Mouse (Mus musculus) kidney, embryonic 16.5 days (tissue): Measurements from ENCODE around the gene Slc25a28. TPM values are rescaled to one million over a fixed set of nuclear protein-coding genes. Genes with fewer than 3 reads are reported as not detected.

ENCODE experiments used
- ATAC-seq: fragments of 200-750 bp; cut with Nextera tagmentation; 2 replicates; pipeline ENCODE4 v1.8.0; 2017; ENCODE audit warnings: moderate TSS enrichment; ENCODE audit not compliant: low FRiP score, low TSS enrichment
- H3K27ac ChIP-seq: fragments of 300-500 bp; sonication (generic); 2 replicates; pipeline ENCODE4 v1.5.1; 2014; ENCODE audit warnings: low read length
- H3K27me3 ChIP-seq: fragments of 300-500 bp; sonication (generic); 2 replicates; pipeline ENCODE4 v1.6.1; 2014; ENCODE audit warnings: low read length, control low read depth, mixed read lengths; ENCODE audit not compliant: insufficient read depth
- H3K36me3 ChIP-seq: fragments of 300-500 bp; sonication (generic); 2 replicates; pipeline ENCODE4 v1.6.1; 2014; ENCODE audit warnings: low read length, control low read depth, mixed read lengths; ENCODE audit not compliant: insufficient read depth
- H3K4me1 ChIP-seq: fragments of 300-500 bp; sonication (generic); 2 replicates; pipeline ENCODE4 v1.6.1; 2014; ENCODE audit warnings: low read length, control low read depth, mixed read lengths; ENCODE audit not compliant: insufficient read depth
- H3K4me2 ChIP-seq: fragments of 300-500 bp; sonication (generic); replicated peaks from 2 replicates; pipeline ENCODE4 v1.6.1; 2014; ENCODE audit warnings: low read depth, low read length
- H3K4me3 ChIP-seq: fragments of 300-500 bp; sonication (generic); 2 replicates; pipeline ENCODE4 v1.5.1; 2014; ENCODE audit warnings: mild to moderate bottlenecking, low read length
- H3K9ac ChIP-seq: fragments of 300-500 bp; sonication (generic); replicated peaks from 2 replicates; pipeline ENCODE4 v1.6.1; 2014; ENCODE audit warnings: low read length
- H3K9me3 ChIP-seq: fragments of 300-500 bp; sonication (generic); 2 replicates; pipeline ENCODE4 v1.6.1; 2016; ENCODE audit warnings: low read length, control low read depth
- WGBS: fragments of 180-500 bp; shearing (Covaris S2); extraction: QIAGEN DNeasy Blood & Tissue Kit; methylation state at CpG from one replicate; pipeline ENCODE4 v1.1.7; 2014; 5-methylcytosine and 5-hydroxymethylcytosine counted together
- polyA plus RNA-seq: library from polyadenylated mRNA; unstranded; fragments of >200 nt; fragmentation: Nextera tagmentation; extraction: Ambion mirVana; gene quantifications from 2 replicates; pipeline ENCODE4 v1.2.1, GENCODE M21; 2015

Gene Slc25a28
- polyA plus RNA-seq, 1 experiment from 2014 or later = 15.5 TPM

DNA sequence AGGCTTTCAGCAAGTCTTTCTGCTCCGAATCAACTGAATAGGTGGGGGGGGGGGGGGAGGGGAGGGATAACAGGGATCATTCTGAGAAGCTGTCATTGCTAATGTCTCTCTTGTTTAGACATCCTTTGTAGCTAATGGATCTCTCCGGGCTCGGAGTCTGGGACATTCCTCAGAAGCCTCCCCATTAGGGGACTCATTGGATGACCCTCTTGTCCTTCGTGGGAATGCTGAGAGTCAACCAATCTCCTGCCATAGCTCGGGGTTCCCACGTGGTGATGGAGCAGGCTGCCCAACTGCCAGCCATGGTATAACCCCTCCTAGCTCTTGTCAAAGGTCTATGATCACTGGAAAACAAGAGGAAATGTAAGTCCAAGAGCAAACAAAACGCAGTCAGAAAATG lies 27.8 kb downstream of the Slc25a28 start:
- H3K27ac ChIP-seq = no peak overlapping the region
- no peak overlapping the region for H3K4me3 ChIP-seq
- no peaks in the 10 kb centered on the region for H3K36me3 ChIP-seq
- H3K4me2 ChIP-seq = no peak overlapping the region
- no peak overlapping the region for H3K9ac ChIP-seq
- H3K9me3 ChIP-seq = no peaks in the 10 kb centered on the region
- ATAC-seq = no peak
- peaks cover 6% of the 10 kb centered on the region; the same call in 1 of the 2 replicates for H3K27me3 ChIP-seq
- H3K4me1 ChIP-seq = peaks cover 4% of the 10 kb centered on the region; the same call in 1 of the 2 replicates
- 65% methylated on average over 7 of the region's 7 CpGs for WGBS

DNA sequence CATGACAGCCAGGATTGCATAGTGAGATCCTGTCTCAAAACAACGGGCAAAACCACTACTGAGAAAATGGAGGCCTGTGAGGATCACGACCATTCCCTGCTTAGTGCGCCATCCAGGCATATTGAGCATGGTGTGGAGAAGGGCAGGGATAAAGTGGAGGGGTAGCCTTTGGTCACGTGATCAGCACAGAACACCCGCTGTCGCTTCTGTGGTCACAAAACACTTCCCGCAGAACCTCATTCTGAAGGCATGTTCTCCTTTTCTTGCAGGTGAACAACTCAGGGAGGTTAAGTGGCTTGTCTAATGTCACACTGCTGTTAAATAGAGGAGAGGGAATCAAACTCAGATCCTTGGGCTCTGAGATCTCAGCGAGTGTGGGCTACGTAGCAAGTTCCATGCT lies 29.2 kb downstream of the Slc25a28 start:
- ATAC-seq = no peak
- H3K27ac ChIP-seq = no peak overlapping the region
- H3K4me2 ChIP-seq = no peak overlapping the region
- no peak overlapping the region for H3K9ac ChIP-seq
- no peak overlapping the region for H3K4me3 ChIP-seq
- H3K36me3 ChIP-seq = no peaks in the 10 kb centered on the region
- no peaks in the 10 kb centered on the region for H3K27me3 ChIP-seq
- no peaks in the 10 kb centered on the region for H3K4me1 ChIP-seq
- H3K9me3 ChIP-seq = no peaks in the 10 kb centered on the region
- WGBS = 91% methylated on average over 9 of the region's 9 CpGs

DNA sequence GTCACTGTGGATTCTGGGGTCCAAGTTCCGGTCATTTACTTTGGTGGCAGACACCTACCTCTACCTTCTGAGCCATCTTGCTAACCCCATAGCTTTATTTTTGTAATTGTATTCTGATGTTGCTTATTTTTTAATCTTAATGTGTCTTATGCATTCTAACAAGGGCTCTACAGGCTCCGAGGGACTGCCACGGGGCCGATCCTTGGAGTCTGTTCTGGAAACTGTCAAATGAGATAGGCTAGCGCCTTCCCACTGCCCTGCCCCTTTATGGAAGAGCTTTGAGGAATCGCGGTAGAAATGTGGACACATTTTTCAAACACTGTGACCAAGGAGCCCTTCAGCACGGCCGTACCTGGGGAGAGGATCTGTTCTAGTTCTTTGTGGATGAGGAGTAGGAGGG lies 31.8 kb downstream of the Slc25a28 start:
- H3K4me2 ChIP-seq = no peak overlapping the region
- no peaks in the 10 kb centered on the region for H3K9me3 ChIP-seq
- no peak for ATAC-seq
- 85% methylated on average over 9 of the region's 9 CpGs for WGBS
- H3K27me3 ChIP-seq = no peaks in the 10 kb centered on the region
- H3K4me1 ChIP-seq = no peaks in the 10 kb centered on the region
- H3K27ac ChIP-seq = no peak overlapping the region
- no peaks in the 10 kb centered on the region for H3K36me3 ChIP-seq
- H3K9ac ChIP-seq = no peak overlapping the region
- no peak overlapping the region for H3K4me3 ChIP-seq

DNA sequence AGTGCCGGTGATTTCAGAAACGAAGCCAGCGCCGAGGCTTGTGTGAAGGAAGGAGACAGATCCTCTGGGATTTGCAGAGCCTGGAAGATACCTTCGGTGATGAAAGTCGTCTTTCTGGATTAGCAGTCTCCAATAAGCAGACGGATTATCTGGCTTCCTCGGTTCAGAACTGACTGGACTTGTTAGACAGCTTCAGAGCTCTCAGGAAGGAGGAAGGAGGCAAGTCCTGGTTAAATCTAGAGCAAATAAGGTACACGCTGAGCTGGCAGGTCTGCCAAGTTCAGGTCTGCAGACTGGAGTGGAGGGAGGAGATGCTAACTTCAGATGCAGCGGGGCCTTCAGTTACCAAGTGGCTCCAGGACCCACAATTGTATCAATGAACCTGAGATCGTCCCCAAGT lies 32.8 kb downstream of the Slc25a28 start:
- Histone ChIP-seq H3K27me3 (no peaks in the 10 kb centered on the region), H3K9ac (no peak overlapping the region), H3K9me3 (no peaks in the 10 kb centered on the region), H3K36me3 (no peaks in the 10 kb centered on the region), H3K4me3 (no peak overlapping the region), H3K27ac (no peak overlapping the region), H3K4me1 (no peaks in the 10 kb centered on the region), H3K4me2 (no peak overlapping the region)
- no peak for ATAC-seq
- WGBS = 76% methylated on average over 11 of the region's 11 CpGs

DNA sequence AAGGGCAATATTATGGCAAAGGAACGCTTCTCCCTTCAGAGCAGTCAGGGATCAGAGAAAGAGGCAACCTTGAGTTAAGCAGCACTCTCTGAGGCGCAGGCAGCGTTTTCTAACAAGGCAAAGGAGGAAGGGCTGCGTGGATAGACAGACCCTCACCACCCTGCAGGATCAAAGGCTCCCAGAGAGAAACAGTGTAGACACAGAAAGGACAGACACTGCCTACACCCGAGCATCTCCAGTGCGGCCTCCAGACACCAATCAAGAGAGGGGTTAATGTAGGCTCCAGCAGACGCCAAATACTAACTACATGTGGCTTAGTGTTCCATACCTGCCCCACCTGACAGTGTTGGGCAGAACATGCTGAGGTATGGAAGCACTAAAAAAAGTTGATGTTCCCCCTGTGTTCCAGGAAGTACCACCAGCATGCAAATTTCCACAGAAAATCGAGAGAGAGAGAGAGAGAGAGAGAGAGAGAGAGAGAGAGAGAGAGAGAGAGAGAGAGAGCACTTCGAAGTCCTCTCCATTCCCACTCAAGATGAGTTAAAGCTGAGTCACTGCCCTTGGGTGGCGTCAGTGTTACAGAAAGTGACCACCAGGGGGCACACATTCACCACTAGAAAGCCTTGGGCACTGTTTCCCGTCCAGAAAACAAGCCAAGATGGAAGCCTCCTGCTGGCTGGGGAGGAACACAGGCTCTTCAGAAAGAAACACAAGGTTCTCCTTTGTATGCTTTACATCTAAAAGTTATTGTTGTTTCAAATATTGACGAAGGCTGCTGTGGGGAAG lies 44.0 kb downstream of the Slc25a28 start:
- H3K4me2 ChIP-seq = no peak overlapping the region
- 26% methylated on average over 12 of the region's 12 CpGs for WGBS
- H3K9ac ChIP-seq = 0 out of 2 replicates have a peak overlapping the region, but pooled peaks have one; percentile 35
- H3K27ac ChIP-seq = no peak overlapping the region
- H3K36me3 ChIP-seq = no peaks in the 10 kb centered on the region
- H3K4me1 ChIP-seq = no peaks in the 10 kb centered on the region
- H3K27me3 ChIP-seq = 0 out of 2 replicates have a peak, but pooled peaks cover 4% of the 10 kb centered on the region
- peak; percentile 75; the same call in 1 of the 2 replicates for ATAC-seq
- H3K9me3 ChIP-seq = no peaks in the 10 kb centered on the region
- H3K4me3 ChIP-seq = no peak overlapping the region

DNA sequence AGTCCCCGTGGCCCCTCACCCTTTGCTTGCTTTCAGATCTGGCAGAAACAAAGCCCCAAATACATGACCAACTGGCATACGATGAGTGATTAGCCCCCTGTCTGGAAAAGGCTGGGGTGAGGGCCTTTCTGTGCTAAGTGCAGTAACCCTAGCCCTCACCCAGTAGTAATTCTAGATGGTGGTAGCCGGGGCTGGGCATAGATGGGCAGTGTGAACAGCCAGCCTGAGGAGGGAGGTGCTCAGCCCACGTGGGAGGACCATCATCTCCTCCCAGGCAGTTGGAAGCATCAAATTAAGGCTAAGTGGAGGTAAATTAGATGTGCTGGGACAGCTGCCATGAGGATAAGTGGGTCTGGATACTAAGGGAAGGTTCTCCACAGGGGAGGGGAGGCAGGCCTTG lies 45.6 kb downstream of the Slc25a28 start:
- H3K4me3 ChIP-seq = no peak overlapping the region
- no peak overlapping the region for H3K27ac ChIP-seq
- no peak overlapping the region for H3K4me2 ChIP-seq
- H3K4me1 ChIP-seq = no peaks in the 10 kb centered on the region
- ATAC-seq = peak; percentile 71
- peaks cover 11% of the 10 kb centered on the region for H3K27me3 ChIP-seq
- H3K9ac ChIP-seq = no peak overlapping the region
- no peaks in the 10 kb centered on the region for H3K36me3 ChIP-seq
- WGBS = 10% methylated on average over 4 of the region's 4 CpGs
- no peaks in the 10 kb centered on the region for H3K9me3 ChIP-seq

DNA sequence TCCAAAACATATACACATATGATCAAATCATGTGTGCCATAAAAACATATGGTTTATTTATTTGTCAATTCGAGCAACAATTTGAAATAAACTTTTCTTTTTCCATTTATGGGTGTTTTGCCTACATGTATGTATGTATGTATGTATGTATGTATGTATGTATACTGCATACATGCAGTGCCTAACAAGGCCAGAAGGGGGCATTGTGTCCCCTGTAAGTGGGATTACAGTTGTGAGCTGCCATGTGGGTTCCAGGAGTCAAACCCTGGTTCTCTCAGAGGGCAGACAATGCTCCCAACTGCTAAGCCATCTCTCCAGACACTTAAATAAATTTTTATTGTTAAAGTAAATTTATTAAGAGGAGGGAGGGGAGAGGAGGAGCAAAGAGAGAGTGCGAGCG lies 47.3 kb downstream of the Slc25a28 start:
- ATAC-seq = no peak
- no peak overlapping the region for H3K4me2 ChIP-seq
- WGBS = 90% methylated on average over 3 of the region's 3 CpGs

DNA sequence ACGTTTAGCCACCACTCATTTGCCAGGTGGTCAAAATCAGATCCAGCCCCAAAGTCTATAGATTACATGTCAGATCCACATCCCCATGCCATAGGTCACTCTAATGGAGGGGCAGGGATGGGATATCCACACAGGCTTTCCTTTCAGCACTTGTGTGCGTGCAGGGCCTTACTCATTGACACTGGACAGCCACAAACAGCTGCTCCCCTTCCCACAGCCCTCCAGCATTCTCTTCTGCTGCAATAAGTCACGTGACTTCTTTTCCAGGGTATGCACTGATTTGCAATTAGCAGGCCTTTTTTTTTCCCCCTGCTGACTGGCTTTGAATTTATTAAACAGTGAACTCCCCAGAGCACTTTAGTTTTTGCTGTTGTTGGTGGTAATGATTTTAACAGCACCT lies 48.5 kb downstream of the Slc25a28 start:
- no peak overlapping the region for H3K27ac ChIP-seq
- no peak overlapping the region for H3K9ac ChIP-seq
- no peaks in the 10 kb centered on the region for H3K36me3 ChIP-seq
- WGBS = 19% methylated on average over 3 of the region's 3 CpGs
- peaks cover 41% of the 10 kb centered on the region for H3K27me3 ChIP-seq
- no peak overlapping the region for H3K4me3 ChIP-seq
- no peak for ATAC-seq
- H3K9me3 ChIP-seq = no peaks in the 10 kb centered on the region
- no peaks in the 10 kb centered on the region for H3K4me1 ChIP-seq
- H3K4me2 ChIP-seq = no peak overlapping the region

More for the DNA sequence above, 47.3 kb downstream of the Slc25a28 start:
- Histone ChIP-seq H3K36me3 (no peaks in the 10 kb centered on the region), H3K9me3 (no peaks in the 10 kb centered on the region), H3K9ac (no peak overlapping the region), H3K4me3 (no peak overlapping the region), H3K27ac (no peak overlapping the region), H3K27me3 (peaks cover 29% of the 10 kb centered on the region), H3K4me1 (no peaks in the 10 kb centered on the region)

DNA sequence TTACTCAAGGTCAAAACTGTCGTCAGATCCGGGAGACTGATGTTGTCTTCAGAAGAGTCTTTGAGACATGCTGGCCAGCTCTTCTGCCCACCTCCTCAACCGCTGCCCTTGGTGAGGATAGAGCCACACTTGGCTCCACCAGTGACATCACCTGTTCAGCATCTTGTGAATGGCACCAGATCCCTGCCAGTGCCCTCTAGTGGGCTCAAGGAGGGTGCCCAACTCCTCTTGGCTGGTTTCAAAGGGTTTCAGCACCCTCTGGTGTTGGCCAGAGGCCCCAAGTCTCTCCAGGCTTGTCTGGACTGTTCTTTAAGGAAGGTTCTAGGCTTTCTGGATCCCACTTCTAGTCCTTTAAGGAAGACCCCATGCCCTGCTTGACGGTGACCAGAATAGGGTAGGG lies 50.8 kb downstream of the Slc25a28 start:
- no peak; the same call in 1 of the 2 replicates for ATAC-seq
- WGBS = 41% methylated on average over 4 of the region's 4 CpGs

DNA sequence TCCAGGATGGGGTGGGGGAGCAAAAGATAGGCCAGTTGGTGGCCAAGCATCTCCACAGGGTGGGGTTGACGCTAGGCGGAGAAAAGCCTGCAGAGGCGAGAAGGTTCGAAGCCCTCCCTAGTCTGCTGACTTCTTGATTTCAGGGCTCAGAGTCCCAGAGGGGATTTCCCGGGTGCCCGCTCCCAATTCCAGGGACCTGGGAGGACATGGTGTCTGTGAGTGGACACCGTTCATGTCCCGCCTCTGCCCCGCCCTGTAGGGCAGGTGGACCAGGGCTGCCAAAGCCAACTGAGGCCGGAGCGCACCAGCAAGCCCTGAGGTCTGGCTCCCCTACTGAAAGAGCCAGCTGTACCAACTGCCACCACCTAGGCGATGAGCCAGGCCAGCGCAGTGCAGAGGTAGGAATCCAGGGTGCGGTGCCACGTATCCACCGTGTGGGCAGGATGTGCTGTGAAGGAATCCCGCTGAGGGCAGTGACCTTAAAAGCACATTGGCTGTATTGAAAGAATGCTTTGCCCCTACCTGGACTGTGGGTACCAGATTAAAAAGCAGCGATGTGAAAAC lies 54.7 kb downstream of the Slc25a28 start:
- H3K36me3 ChIP-seq = no peaks in the 10 kb centered on the region
- H3K9ac ChIP-seq = no peak overlapping the region
- H3K27ac ChIP-seq = no peak overlapping the region
- H3K9me3 ChIP-seq = no peaks in the 10 kb centered on the region
- peaks cover 8% of the 10 kb centered on the region for H3K4me1 ChIP-seq
- no peak overlapping the region for H3K4me2 ChIP-seq
- WGBS = 4% methylated on average over 17 of the region's 18 CpGs
- H3K27me3 ChIP-seq = peaks cover 97% of the 10 kb centered on the region
- H3K4me3 ChIP-seq = no peak overlapping the region
- ATAC-seq = no peak

More for the DNA sequence above, 50.8 kb downstream of the Slc25a28 start:
- no peak overlapping the region for H3K4me2 ChIP-seq
- H3K4me1 ChIP-seq = no peaks in the 10 kb centered on the region
- H3K9ac ChIP-seq = no peak overlapping the region
- H3K27ac ChIP-seq = no peak overlapping the region
- no peak overlapping the region for H3K4me3 ChIP-seq
- peaks cover 59% of the 10 kb centered on the region for H3K27me3 ChIP-seq
- H3K9me3 ChIP-seq = no peaks in the 10 kb centered on the region
- H3K36me3 ChIP-seq = no peaks in the 10 kb centered on the region
